Mouse (Mus musculus) CH12.LX (cell line): ENCODE measurements around the gene Nfkbia.

Experiments used
- CHD1 ChIP-seq: IDR thresholded peaks from 2 replicates; pipeline ENCODE4 v1.6.1; 2012; ENCODE audit warnings: low read depth, low read length, improper control_type of control experiment, inconsistent platforms
- CHD2 ChIP-seq: IDR thresholded peaks from 2 replicates; pipeline ENCODE4 v1.6.1; 2011; ENCODE audit warnings: low read length, improper control_type of control experiment
- CTCF ChIP-seq, 2 experiments: IDR thresholded peaks in 1 of 2; conservative IDR thresholded peaks in 1 of 2; 2 replicates each; pipeline ENCODE4 v1.5.1; 2011 to 2012; ENCODE audit warnings: low read depth in 2 of 2, low read length in 2 of 2, improper control_type of control experiment in 1 of 2, inconsistent platforms in 1 of 2, mild to moderate bottlenecking in 1 of 2, moderate library complexity in 1 of 2
- E2F4 ChIP-seq: IDR thresholded peaks from 2 replicates; pipeline ENCODE4 v1.6.1; 2011; ENCODE audit warnings: low read depth, low read length, improper control_type of control experiment; ENCODE audit not compliant: insufficient replicate concordance
- JUN ChIP-seq: IDR thresholded peaks from 2 replicates; pipeline ENCODE4 v1.6.1; 2011; ENCODE audit warnings: low read depth, mild to moderate bottlenecking, low read length, improper control_type of control experiment, moderate library complexity; ENCODE audit not compliant: insufficient read depth
- KAT2A ChIP-seq: IDR thresholded peaks from 2 replicates; pipeline ENCODE4 v1.6.1; 2012; ENCODE audit warnings: low read length, improper control_type of control experiment, inconsistent platforms; ENCODE audit not compliant: insufficient replicate concordance
- MAFK ChIP-seq: IDR thresholded peaks from 2 replicates; pipeline ENCODE4 v1.6.1; 2011; ENCODE audit warnings: low read length, improper control_type of control experiment; ENCODE audit not compliant: insufficient replicate concordance
- NRF1 ChIP-seq: IDR thresholded peaks from 2 replicates; pipeline ENCODE4 v1.6.1; 2014; ENCODE audit warnings: low read depth, mild to moderate bottlenecking, inconsistent platforms, low read length, improper control_type of control experiment, moderate library complexity
- POLR2A ChIP-seq: IDR thresholded peaks from 2 replicates; pipeline ENCODE4 v1.6.1; 2011; ENCODE audit warnings: low read depth, mild to moderate bottlenecking, improper control_type of control experiment, low read length
- UBTF ChIP-seq: IDR thresholded peaks from 2 replicates; pipeline ENCODE4 v1.6.1; 2012; ENCODE audit warnings: low read depth, mild to moderate bottlenecking, inconsistent platforms, low read length, improper control_type of control experiment, moderate library complexity
- USF1 ChIP-seq: IDR thresholded peaks from 2 replicates; pipeline ENCODE4 v1.6.1; 2014; ENCODE audit warnings: low read depth, mild to moderate bottlenecking, inconsistent platforms, low read length, improper control_type of control experiment
- ZMIZ1 ChIP-seq: IDR thresholded peaks from 2 replicates; pipeline ENCODE4 v1.6.1; 2012; ENCODE audit warnings: low read depth, mild to moderate bottlenecking, inconsistent platforms, low read length, improper control_type of control experiment
- ZNF384 ChIP-seq: IDR thresholded peaks from 2 replicates; pipeline ENCODE4 v1.6.1; 2012; ENCODE audit warnings: low read depth, low read length, improper control_type of control experiment, inconsistent platforms

GRCm38 (mm10) chr12:55492941-55493340, 494 bp upstream of the Nfkbia start:
- TF ChIP-seq CTCF (conservative IDR thresholded peaks at IDR 0.05 in 1 of 2, IDR thresholded peaks at IDR 0.05 in 1 of 2; ENCODE audit: low read depth in 2 of 2, low read length in 2 of 2), result no peak
- TF ChIP-seq POLR2A, result no peak
- no peak for TF ChIP-seq CHD2
- no peak for TF ChIP-seq KAT2A
- no peak for TF ChIP-seq ZNF384
- TF ChIP-seq CHD1, result no peak
- TF ChIP-seq USF1, result no peak
- TF ChIP-seq NRF1, result no peak
- TF ChIP-seq ZMIZ1, result no peak
- no peak for TF ChIP-seq JUN
- no peak for TF ChIP-seq MAFK
- TF ChIP-seq E2F4, result no peak
- no peak for TF ChIP-seq UBTF
